8 mouse cellular contexts compared by ENCODE assay signal in genomic region chr19:4045966-4046865, GRCm38 (mm10). TPM values are rescaled to one million over a fixed set of nuclear protein-coding genes. Genes with fewer than 3 reads are reported as not detected.
DNase-seq lines count a peak whose midpoint lies in the region; TF ChIP-seq lines count a peak whose summit lies in the region.

Gene Gstp2 (minus strand): TSS chr19:4046023.

- H3K27ac ChIP-seq in MEL (ENCODE audit: control insufficient read depth, low read depth, low read length): peak within 1 kb of the TSS; percentile 59
- H3K27ac ChIP-seq in layer of hippocampus, adult 2 months: peak within 1 kb of the TSS; percentile 81

- intact Hi-C loops in heart, postnatal 25 days (cut with DNase I): no loop called here

- no peaks in the 10 kb centered on the region for H3K79me2 ChIP-seq in MEL (ENCODE audit: control insufficient read depth, insufficient read depth, low read length, poor library complexity)

- no peak within 1 kb of the TSS for H3K9ac ChIP-seq in MEL (ENCODE audit: control insufficient read depth, low read depth, low read length, poor library complexity, severe bottlenecking)

- H3K4me3 ChIP-seq in MEL (ENCODE audit: control insufficient read depth in 1 of 2, insufficient read depth in 1 of 2, low read depth in 2 of 2, low read length in 2 of 2): no peak within 1 kb of the TSS
- peak within 1 kb of the TSS; percentile 44 for H3K4me3 ChIP-seq in layer of hippocampus, adult 2 months
- no peak within 1 kb of the TSS for H3K4me3 ChIP-seq in lung, adult 2 months (replicated peaks; ENCODE audit: extremely low read depth, low read depth, low read length)

- peaks cover 0 to 7% of the 10 kb centered on the region in 2 experiments; a peak in 2 of 4 replicates for H3K4me1 ChIP-seq in MEL (ENCODE audit: control insufficient read depth in 1 of 2, insufficient read depth in 2 of 2, low read length in 2 of 2)
- peaks cover 7% of the 10 kb centered on the region for H3K4me1 ChIP-seq in lung, adult 2 months (ENCODE audit: control insufficient read depth, insufficient read depth, low read length)

- no peak for TF ChIP-seq CTCF in MEL (IDR thresholded peaks at IDR 0.05 in 2 of 3, conservative IDR thresholded peaks at IDR 0.05 in 1 of 3; ENCODE audit: control insufficient read depth in 1 of 3, insufficient read depth in 1 of 3, low read depth in 2 of 3, low read length in 3 of 3, poor library complexity in 1 of 3, severe bottlenecking in 1 of 3)
- peak; percentile 82 for TF ChIP-seq CTCF in layer of hippocampus, adult 2 months (conservative IDR thresholded peaks at IDR 0.05)
- TF ChIP-seq CTCF in lung, adult 2 months (IDR thresholded peaks at IDR 0.05; ENCODE audit: insufficient read depth, low read length): peak; percentile 65

- DNase-seq in MEL (ENCODE audit: low read depth, low spot score): no peak
- DNase-seq in brain, adult 2 months (ENCODE audit: low read depth, low spot score): peak; percentile 97
- peak; percentile 83 for DNase-seq in fat pad, adult 2 months (ENCODE audit: extremely low read depth, low read depth, low spot score)
- peak; percentile 74 for DNase-seq in heart, postnatal 25 days (ENCODE audit: low spot score)
- DNase-seq in layer of hippocampus, adult 2 months (ENCODE audit: low spot score in 2 of 2): peak; percentile 62 to 91
- peak; percentile 79 for DNase-seq in lung, adult 2 months
- DNase-seq in right cerebral cortex, adult 18-20 months: peak; percentile 91
- DNase-seq in natural killer cell, adult 2 months (ENCODE audit: low spot score in 2 of 2): no peak

- 14% methylated on average over 16 of the region's 16 CpGs for WGBS in lung, adult 2 months

- H3K36me3 ChIP-seq in MEL (ENCODE audit: control insufficient read depth in 1 of 2, insufficient read depth in 2 of 2, low read length in 2 of 2): peaks cover 0 to 3% of the 10 kb centered on the region in 2 experiments; a peak in 1 of 4 replicates

- TF ChIP-seq RAD21 in MEL (IDR thresholded peaks at IDR 0.05; ENCODE audit: low read depth, low read length): no peak

- TF ChIP-seq POLR2A in MEL (IDR thresholded peaks at IDR 0.05; ENCODE audit: control insufficient read depth in 1 of 2, insufficient read depth in 1 of 2, low read depth in 1 of 2, low read length in 2 of 2, poor library complexity in 1 of 2): no peak
- TF ChIP-seq POLR2A in lung, adult 2 months (IDR thresholded peaks at IDR 0.05; ENCODE audit: borderline replicate concordance, extremely low read depth, low read depth, low read length): peak; percentile 55; the same call in 1 of the 2 replicates

- TF ChIP-seq EP300 in MEL (IDR thresholded peaks at IDR 0.05; ENCODE audit: low read depth in 1 of 2, low read length in 2 of 2): peak; percentile 21 to 74; a peak in 2 of 4 replicates

- H3K27me3 ChIP-seq in MEL (ENCODE audit: control insufficient read depth in 1 of 2, insufficient read depth in 2 of 2, low read length in 2 of 2): no peaks in the 10 kb centered on the region

- H3K9me3 ChIP-seq in MEL (replicated peaks; ENCODE audit: insufficient read depth, low read length): no peaks in the 10 kb centered on the region

TF ChIP-seq in MEL, 35 proteins besides CTCF, POLR2A, EP300 and RAD21:
- peak; percentile 49; the same call in 1 of the 2 replicates for TF ChIP-seq MYB (IDR thresholded peaks at IDR 0.05; ENCODE audit: low read depth, low read length)
- no peak for TF ChIP-seq JUND (IDR thresholded peaks at IDR 0.05; ENCODE audit: low read depth, low read length)
- TF ChIP-seq MAZ (IDR thresholded peaks at IDR 0.05; ENCODE audit: low read depth, low read length): no peak
- TF ChIP-seq TAL1 (IDR thresholded peaks at IDR 0.05; ENCODE audit: low read length): peak; percentile 47
- peak; percentile 69; the same call in 1 of the 2 replicates for TF ChIP-seq TCF12 (IDR thresholded peaks at IDR 0.05; ENCODE audit: low read depth, low read length)
- peak; percentile 58 for TF ChIP-seq GATA1 (IDR thresholded peaks at IDR 0.05; ENCODE audit: low read depth, low read length)

RNA-seq across cellular contexts. Expression of gene Gstp2, which starts in this region (rescaled TPM):
- 7.4 TPM in 1 of 2 replicates, not detected in the other for total RNA-seq in MEL (2012; rRNA removed)
- polyA plus RNA-seq in MEL (2012; ENCODE audit: insufficient read depth in 1 of 2, insufficient read length in 2 of 2, low read depth in 1 of 2, low replicate concordance in 2 of 2, missing spikeins in 1 of 2): under 1 TPM in 1 of 2 experiments, not detected in 1; 0.65 TPM
- 100 to 1,000 TPM in 1 of 2 experiments, 10 to 100 TPM in 1; 87.8 to 116 TPM for total RNA-seq in heart, postnatal 25 days (2021)
- total RNA-seq in layer of hippocampus, adult 2 months (2021): 10 to 100 TPM; 46.2 to 49.4 TPM
- 47.4 and 87.8 TPM in 2 replicates for polyA plus RNA-seq in lung, adult 2 months (2012; rRNA removed)

Comparison
In these comparisons a context has a peak if more than half of its experiments do, and no peak if none do; other contexts are left out.
1. RNA of gene Gstp2 (polyA plus RNA-seq): 47.4 to 87.8 TPM in lung, adult 2 months; 0.65 TPM in MEL; every median in the first group is over 10 times any median in the second.
2. DNase-seq: peak in brain, adult 2 months (single experiment), fat pad, adult 2 months (single experiment), heart, postnatal 25 days (single experiment), layer of hippocampus, adult 2 months (2 of 2), lung, adult 2 months (single experiment) and right cerebral cortex, adult 18-20 months (single experiment); none in MEL (single experiment) and natural killer cell, adult 2 months (0 of 2).
3. CTCF ChIP-seq: peak in layer of hippocampus, adult 2 months (single experiment) and lung, adult 2 months (single experiment); none in MEL (0 of 3).